Mouse (Mus musculus) myocyte (in vitro differentiated cells): ENCODE measurements around the gene Ugt1a1. TPM values are rescaled to one million over a fixed set of nuclear protein-coding genes. Genes with fewer than 3 reads are reported as not detected.

Source experiments
- H3K27me3 ChIP-seq: one replicate; pipeline ENCODE4 v1.6.1; 2011; ENCODE audit not compliant: control insufficient read depth, insufficient read depth, insufficient read length
- H3K36me3 ChIP-seq: one replicate; pipeline ENCODE4 v1.6.1; 2011; ENCODE audit not compliant: control insufficient read depth, insufficient read depth
- H3K4me2 ChIP-seq: one replicate; pipeline ENCODE4 v1.6.1; 2011; ENCODE audit warnings: low read depth, control low read depth
- H3K4me3 ChIP-seq: one replicate; pipeline ENCODE4 v1.5.1; 2011; ENCODE audit warnings: mild to moderate bottlenecking, control low read depth, moderate library complexity
- H3K79me2 ChIP-seq: one replicate; pipeline ENCODE4 v1.6.1; 2011; ENCODE audit not compliant: control insufficient read depth, insufficient read depth
- H3ac ChIP-seq: one replicate; pipeline ENCODE4 v1.6.1; 2011; ENCODE audit not compliant: control insufficient read depth, insufficient read length
- CEBPB ChIP-seq: IDR thresholded peaks from 2 replicates; pipeline ENCODE4 v1.6.1; 2011; ENCODE audit warnings: mild to moderate bottlenecking, moderate library complexity; ENCODE audit not compliant: poor library complexity, insufficient read depth, severe bottlenecking
- E2F4 ChIP-seq: IDR thresholded peaks from one replicate; pipeline ENCODE4 v1.6.1; 2011; ENCODE audit warnings: mild to moderate bottlenecking, control low read depth, moderate library complexity; ENCODE audit not compliant: insufficient read depth
- MAX ChIP-seq: IDR thresholded peaks from one replicate; pipeline ENCODE4 v1.6.1; 2011; ENCODE audit warnings: low read depth, mild to moderate bottlenecking, control low read depth
- MYOD1 ChIP-seq, 3 experiments: IDR thresholded peaks; one replicate each; pipeline ENCODE4 v1.6.1; 2011; ENCODE audit warnings: control low read depth in 2 of 3, low read depth in 2 of 3, mild to moderate bottlenecking in 2 of 3, moderate library complexity in 1 of 3; ENCODE audit not compliant: insufficient read length in 2 of 3, control insufficient read depth in 1 of 3
- MYOG ChIP-seq, 3 experiments: IDR thresholded peaks; one replicate each; pipeline ENCODE4 v1.6.1; 2011; ENCODE audit warnings: control low read depth in 2 of 3, low read depth in 2 of 3, mild to moderate bottlenecking in 2 of 3; ENCODE audit not compliant: insufficient read length in 2 of 3, control insufficient read depth in 1 of 3, insufficient read depth in 1 of 3
- POLR2A ChIP-seq: IDR thresholded peaks from one replicate; pipeline ENCODE4 v1.6.1; 2011; ENCODE audit warnings: low read depth, mild to moderate bottlenecking, control low read depth, moderate library complexity; ENCODE audit not compliant: insufficient read length
- POLR2AphosphoS2 ChIP-seq: IDR thresholded peaks from one replicate; pipeline ENCODE4 v1.6.1; 2011; ENCODE audit warnings: low read depth, control low read depth; ENCODE audit not compliant: insufficient read length
- REST ChIP-seq: IDR thresholded peaks from one replicate; pipeline ENCODE4 v1.6.1; 2011; ENCODE audit warnings: mild to moderate bottlenecking, control low read depth, moderate library complexity; ENCODE audit not compliant: insufficient read depth, insufficient read length
- SRF ChIP-seq: IDR thresholded peaks from one replicate; pipeline ENCODE4 v1.6.1; 2011; ENCODE audit warnings: low read depth; ENCODE audit not compliant: control insufficient read depth, insufficient read length
- TCF12 ChIP-seq: IDR thresholded peaks from one replicate; pipeline ENCODE4 v1.6.1; 2011; ENCODE audit warnings: mild to moderate bottlenecking, control low read depth; ENCODE audit not compliant: poor library complexity, insufficient read depth, severe bottlenecking
- TCF3 ChIP-seq: IDR thresholded peaks from one replicate; pipeline ENCODE4 v1.6.1; 2011; ENCODE audit warnings: low read depth, control low read depth; ENCODE audit not compliant: insufficient read length
- USF1 ChIP-seq: IDR thresholded peaks from one replicate; pipeline ENCODE4 v1.6.1; 2011; ENCODE audit warnings: low read depth, mild to moderate bottlenecking, control low read depth, moderate library complexity
- polyA plus RNA-seq: library from polyadenylated mRNA; unstranded; fragments of >200 nt; fragmentation: generic; extraction: Trizol; gene quantifications from one replicate; pipeline ENCODE4 v1.2.1, GENCODE M21; 2012; ENCODE audit warnings: missing spikeins

Ugt1a1 gene
- polyA plus RNA-seq, 1 experiment = not detected

DNA sequence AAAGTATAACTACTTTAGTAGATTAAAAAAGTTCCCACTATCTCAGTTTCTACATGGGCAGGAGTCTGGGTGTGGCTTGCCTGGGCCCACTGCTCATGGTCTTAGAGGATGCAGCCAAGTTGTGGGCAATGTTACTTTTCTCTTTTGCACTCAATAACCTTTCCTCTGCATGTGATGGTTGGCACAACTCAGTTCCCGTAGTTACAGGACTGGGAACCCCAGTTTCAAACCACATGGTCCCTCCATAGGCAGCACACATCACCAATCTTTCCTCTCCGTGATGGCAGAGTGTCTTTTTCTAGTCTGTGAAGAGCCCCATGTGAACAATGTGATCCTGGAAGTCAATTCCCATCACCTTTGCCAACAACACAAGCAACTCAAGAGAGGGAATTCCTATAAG is 15.7 kb downstream of the Ugt1a1 start:
- Histone ChIP-seq H3K36me3 (no peaks in the 10 kb centered on the region), H3ac (no peak overlapping the region), H3K27me3 (no peaks in the 10 kb centered on the region), H3K4me2 (no peak overlapping the region), H3K79me2 (no peaks in the 10 kb centered on the region), H3K4me3 (no peak overlapping the region)
- TF ChIP-seq POLR2A (no peak), POLR2AphosphoS2 (no peak), MYOD1 (IDR thresholded peaks at IDR 0.05; ENCODE audit: control insufficient read depth in 1 of 3, insufficient read length in 2 of 3, low read depth in 2 of 3) (no peak), MAX (no peak), REST (no peak), SRF (no peak)

DNA sequence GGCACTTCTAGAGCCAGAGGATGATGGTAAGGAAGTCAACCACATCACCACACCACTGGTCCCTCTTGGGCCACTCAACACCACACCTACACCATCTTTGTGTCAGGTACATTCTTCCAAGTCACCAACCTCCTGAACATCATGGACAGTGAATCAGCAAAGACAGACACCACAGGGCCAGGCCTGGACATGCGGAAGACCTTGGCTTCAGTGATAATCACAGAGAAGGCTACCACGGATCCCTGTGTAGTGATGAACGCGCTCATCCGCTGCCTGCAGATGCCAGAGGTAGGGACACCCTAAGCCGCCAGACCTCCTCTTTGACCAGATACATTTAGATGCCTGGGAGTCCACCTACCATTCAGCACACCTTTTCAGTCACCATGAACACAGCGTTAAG is 16.4 kb downstream of the Ugt1a1 start:
- Histone ChIP-seq H3K4me3 (no peak overlapping the region), H3ac (no peak overlapping the region), H3K27me3 (peaks cover 4% of the 10 kb centered on the region), H3K4me2 (no peak overlapping the region), H3K36me3 (no peaks in the 10 kb centered on the region), H3K79me2 (no peaks in the 10 kb centered on the region)
- no peak for TF ChIP-seq TCF3

DNA sequence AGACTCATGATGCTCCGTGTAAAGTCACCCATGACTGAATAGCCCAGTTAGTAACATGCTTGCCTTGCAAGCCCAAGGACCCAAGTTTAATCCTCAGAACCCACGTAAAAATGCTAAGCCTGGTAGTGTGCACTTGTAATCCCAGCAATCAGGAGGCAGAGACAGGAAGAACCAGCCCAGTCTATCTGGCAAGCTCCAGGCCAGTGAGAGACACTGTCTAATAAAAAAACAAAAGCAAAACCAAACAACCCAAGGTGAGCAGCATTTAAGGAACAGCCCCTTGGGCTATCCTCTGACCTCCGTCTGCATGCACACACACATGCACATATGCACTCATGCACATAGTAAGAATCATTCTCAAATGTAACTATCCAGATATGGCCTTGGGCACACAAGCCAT is 17.8 kb downstream of the Ugt1a1 start:
- Histone ChIP-seq H3K36me3 (no peaks in the 10 kb centered on the region), H3K27me3 (peaks cover 10% of the 10 kb centered on the region), H3K4me2 (no peak overlapping the region), H3ac (no peak overlapping the region), H3K4me3 (no peak overlapping the region), H3K79me2 (no peaks in the 10 kb centered on the region)
- no peak for TF ChIP-seq POLR2A
- no peak for TF ChIP-seq POLR2AphosphoS2
- no peak for TF ChIP-seq MYOD1 (IDR thresholded peaks at IDR 0.05; ENCODE audit: control insufficient read depth in 1 of 3, insufficient read length in 2 of 3, low read depth in 2 of 3)
- TF ChIP-seq E2F4 = no peak
- TF ChIP-seq SRF = no peak
- TF ChIP-seq REST = no peak
- TF ChIP-seq MYOG (IDR thresholded peaks at IDR 0.05; ENCODE audit: control insufficient read depth in 1 of 3, insufficient read depth in 1 of 3, insufficient read length in 2 of 3, low read depth in 2 of 3) = no peak
- no peak for TF ChIP-seq TCF3
- TF ChIP-seq USF1 = no peak
- no peak for TF ChIP-seq TCF12
- no peak for TF ChIP-seq CEBPB

DNA sequence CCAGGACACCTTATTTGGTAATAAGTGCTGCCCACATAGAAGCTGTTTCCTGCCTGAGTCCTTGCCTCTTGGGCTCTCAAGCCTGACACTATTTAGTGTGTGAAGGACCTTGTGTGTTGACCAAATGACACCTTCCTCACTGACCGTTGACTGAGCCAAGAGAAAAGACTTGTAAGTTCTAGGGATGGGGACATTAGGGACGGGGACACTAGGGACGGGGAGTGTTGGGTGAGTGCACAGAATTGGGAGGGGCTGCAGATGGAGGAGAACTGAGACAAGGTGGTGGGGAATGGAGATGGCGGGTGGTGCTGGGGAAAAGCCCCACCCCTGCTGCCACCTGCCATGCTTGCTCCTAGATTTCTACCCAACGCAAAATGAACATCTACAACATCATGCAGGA is 18.2 kb downstream of the Ugt1a1 start:
- no peak for TF ChIP-seq POLR2A
- TF ChIP-seq E2F4 = no peak
- peaks cover 14% of the 10 kb centered on the region for H3K27me3 ChIP-seq
- H3K4me3 ChIP-seq = no peak overlapping the region
- no peak overlapping the region for H3ac ChIP-seq
- H3K36me3 ChIP-seq = no peaks in the 10 kb centered on the region
- no peaks in the 10 kb centered on the region for H3K79me2 ChIP-seq
- H3K4me2 ChIP-seq = no peak overlapping the region

DNA sequence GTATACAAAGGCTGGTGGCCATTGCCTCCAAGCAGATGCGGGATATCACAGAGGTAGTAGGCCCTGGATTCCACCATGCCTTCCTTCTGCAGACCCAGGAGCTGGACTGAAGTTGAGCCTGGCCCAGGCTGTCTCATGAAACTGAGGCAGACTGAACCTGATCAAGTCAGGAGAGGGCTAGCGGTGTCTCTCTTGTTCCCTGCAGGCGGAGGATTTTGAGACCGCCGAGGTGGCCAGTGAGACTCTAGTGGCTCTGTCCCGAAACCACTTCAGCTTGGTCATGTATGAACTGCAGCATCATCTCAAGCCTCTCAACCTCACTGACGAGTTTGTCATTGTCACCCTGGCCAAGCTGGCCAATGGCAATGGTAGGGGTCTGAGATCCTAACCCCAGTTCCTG is 18.7 kb downstream of the Ugt1a1 start:
- no peak overlapping the region for H3ac ChIP-seq
- H3K36me3 ChIP-seq = no peaks in the 10 kb centered on the region
- H3K4me2 ChIP-seq = no peak overlapping the region
- no peak overlapping the region for H3K4me3 ChIP-seq
- no peaks in the 10 kb centered on the region for H3K79me2 ChIP-seq
- no peak for TF ChIP-seq MYOD1 (IDR thresholded peaks at IDR 0.05; ENCODE audit: control insufficient read depth in 1 of 3, insufficient read length in 2 of 3, low read depth in 2 of 3)
- TF ChIP-seq CEBPB = no peak
- TF ChIP-seq SRF = no peak
- no peak for TF ChIP-seq E2F4
- TF ChIP-seq POLR2AphosphoS2 = no peak
- no peak for TF ChIP-seq MYOG (IDR thresholded peaks at IDR 0.05; ENCODE audit: control insufficient read depth in 1 of 3, insufficient read depth in 1 of 3, insufficient read length in 2 of 3, low read depth in 2 of 3)
- TF ChIP-seq POLR2A = no peak
- no peak for TF ChIP-seq REST
- H3K27me3 ChIP-seq = peaks cover 16% of the 10 kb centered on the region
